Mouse (Mus musculus): ENCODE data around the gene Hecw2. TPM values are rescaled to one million over a fixed set of nuclear protein-coding genes. Genes with fewer than 3 reads are reported as not detected.

Hecw2 gene
- polyA plus RNA-seq, 2 experiments = 2.2 to 2.8 TPM

DNA sequence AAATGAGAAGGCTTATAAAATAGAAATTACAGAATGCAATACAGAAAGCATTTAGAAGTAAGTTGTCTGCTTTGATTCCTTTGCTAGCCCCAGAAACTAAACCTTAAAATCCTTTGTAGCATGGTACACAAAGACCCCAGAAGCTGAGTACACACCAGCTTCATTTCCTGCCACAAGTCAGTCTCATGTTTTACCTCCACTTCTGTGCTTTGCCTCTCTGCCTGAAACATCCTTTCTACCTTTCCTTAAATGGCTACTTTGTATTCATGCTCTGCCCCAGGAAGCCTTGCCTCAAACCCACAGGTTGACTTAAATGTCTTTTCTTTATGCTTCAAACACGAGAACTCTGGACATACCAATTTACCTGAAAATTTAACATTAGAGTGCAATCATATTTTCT, 413.7 kb downstream of the Hecw2 start:
- Histone ChIP-seq H3K36me3 (ENCODE audit: control insufficient read depth, insufficient read depth, low read length) (no peaks in the 10 kb centered on the region), H3K4me3 (replicated peaks; ENCODE audit: low read length) (no peak overlapping the region), H3K4me2 (replicated peaks; ENCODE audit: low read depth, low read length, severe bottlenecking) (no peak overlapping the region), H3K27me3 (ENCODE audit: control insufficient read depth, insufficient read depth, low read length) (no peaks in the 10 kb centered on the region), H3K4me1 (ENCODE audit: control insufficient read depth, insufficient read depth, low read length) (no peaks in the 10 kb centered on the region; the same call in 1 of the 2 replicates), H3K27ac (replicated peaks; ENCODE audit: low read depth, low read length) (no peak overlapping the region), H3K9me3 (ENCODE audit: control insufficient read depth, low read length) (no peaks in the 10 kb centered on the region), H3K9ac (ENCODE audit: low read depth, low read length, severe bottlenecking) (no peak overlapping the region)
- no peak for TF ChIP-seq POLR2A (IDR thresholded peaks at IDR 0.05; ENCODE audit: borderline replicate concordance, extremely low read depth, insufficient read depth, insufficient read length)
- DNase-seq (ENCODE audit: low spot score) (no peak), ATAC-seq (ENCODE audit: low FRiP score, low read depth) (no peak)
- 80% methylated on average over 1 of the region's 1 CpGs for WGBS

DNA sequence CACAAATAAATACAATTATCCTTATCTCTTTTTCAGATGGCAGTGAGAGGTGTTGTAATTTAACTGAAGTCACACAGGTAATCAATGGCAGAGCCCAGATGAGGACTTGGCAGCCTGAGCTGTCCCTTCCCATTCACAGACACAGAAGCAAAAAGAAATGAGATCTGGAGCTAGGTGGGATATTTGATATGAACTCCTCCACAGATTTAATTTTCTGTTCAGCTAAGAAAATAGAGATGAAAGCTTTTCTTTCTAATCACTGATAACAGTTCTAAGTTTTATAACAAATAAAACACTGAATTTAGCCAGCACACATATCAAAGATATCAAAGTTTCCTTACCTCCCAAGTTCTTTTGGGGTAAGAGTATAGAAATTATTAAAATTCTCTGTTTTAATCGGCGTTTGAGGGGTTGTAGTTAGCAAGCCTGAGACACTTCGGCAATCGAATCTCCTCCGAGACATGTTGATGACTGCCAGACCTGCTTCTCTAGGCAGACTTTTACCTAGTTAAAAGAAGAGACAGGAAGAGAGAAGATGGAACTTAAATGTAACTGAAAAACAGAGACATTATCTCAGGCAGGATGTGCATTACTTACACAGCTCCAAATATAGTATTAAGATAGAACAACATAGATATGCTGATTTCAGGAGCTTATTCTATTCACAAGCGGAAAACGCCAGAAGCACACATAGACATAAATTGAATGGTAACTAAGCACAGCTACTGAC, 418.6 kb downstream of the Hecw2 start:
- H3K4me2 ChIP-seq (replicated peaks; ENCODE audit: low read depth, low read length, severe bottlenecking) = no peak overlapping the region
- H3K4me3 ChIP-seq (replicated peaks; ENCODE audit: low read length) = no peak overlapping the region
- no peak for DNase-seq (ENCODE audit: low spot score)
- H3K4me1 ChIP-seq (ENCODE audit: control insufficient read depth, insufficient read depth, low read length) = peaks cover 3% of the 10 kb centered on the region; the same call in 1 of the 2 replicates
- H3K27me3 ChIP-seq (ENCODE audit: control insufficient read depth, insufficient read depth, low read length) = no peaks in the 10 kb centered on the region
- no peaks in the 10 kb centered on the region for H3K9me3 ChIP-seq (ENCODE audit: control insufficient read depth, low read length)
- TF ChIP-seq POLR2A (IDR thresholded peaks at IDR 0.05; ENCODE audit: borderline replicate concordance, extremely low read depth, insufficient read depth, insufficient read length) = no peak
- ATAC-seq (ENCODE audit: low FRiP score, low read depth) = no peak
- no peak overlapping the region for H3K9ac ChIP-seq (ENCODE audit: low read depth, low read length, severe bottlenecking)
- 89% methylated on average over 7 of the region's 7 CpGs for WGBS
- H3K36me3 ChIP-seq (ENCODE audit: control insufficient read depth, insufficient read depth, low read length) = no peaks in the 10 kb centered on the region
- H3K27ac ChIP-seq (replicated peaks; ENCODE audit: low read depth, low read length) = no peak overlapping the region

GRCm38 (mm10) chr1:53775545-53775944, 419.4 kb downstream of the Hecw2 start:
- Histone ChIP-seq H3K27me3 (ENCODE audit: control insufficient read depth, insufficient read depth, low read length) (no peaks in the 10 kb centered on the region), H3K4me3 (replicated peaks; ENCODE audit: low read length) (no peak overlapping the region), H3K27ac (replicated peaks; ENCODE audit: low read depth, low read length) (no peak overlapping the region), H3K9me3 (ENCODE audit: control insufficient read depth, low read length) (no peaks in the 10 kb centered on the region), H3K4me1 (ENCODE audit: control insufficient read depth, insufficient read depth, low read length) (peaks cover 3% of the 10 kb centered on the region; the same call in 1 of the 2 replicates), H3K9ac (ENCODE audit: low read depth, low read length, severe bottlenecking) (no peak overlapping the region), H3K4me2 (replicated peaks; ENCODE audit: low read depth, low read length, severe bottlenecking) (no peak overlapping the region), H3K36me3 (ENCODE audit: control insufficient read depth, insufficient read depth, low read length) (peaks cover 3% of the 10 kb centered on the region; the same call in 1 of the 2 replicates)
- ATAC-seq (ENCODE audit: low FRiP score, low read depth) = no peak
- 95% methylated on average over 2 of the region's 2 CpGs for WGBS
- no peak for TF ChIP-seq POLR2A (IDR thresholded peaks at IDR 0.05; ENCODE audit: borderline replicate concordance, extremely low read depth, insufficient read depth, insufficient read length)
- DNase-seq (ENCODE audit: low spot score) = no peak

- Histone ChIP-seq H3K4me2 (replicated peaks; ENCODE audit: low read depth, low read length, severe bottlenecking) (no peak overlapping the region), H3K27me3 (ENCODE audit: control insufficient read depth, insufficient read depth, low read length) (no peaks in the 10 kb centered on the region), H3K4me3 (replicated peaks; ENCODE audit: low read length) (no peak overlapping the region), H3K9ac (ENCODE audit: low read depth, low read length, severe bottlenecking) (no peak overlapping the region), H3K36me3 (ENCODE audit: control insufficient read depth, insufficient read depth, low read length) (peaks cover 7% of the 10 kb centered on the region; the same call in 1 of the 2 replicates), H3K4me1 (ENCODE audit: control insufficient read depth, insufficient read depth, low read length) (peaks cover 3% of the 10 kb centered on the region; the same call in 1 of the 2 replicates), H3K9me3 (ENCODE audit: control insufficient read depth, low read length) (no peaks in the 10 kb centered on the region), H3K27ac (replicated peaks; ENCODE audit: low read depth, low read length) (no peak overlapping the region)
- WGBS = 86% methylated on average over 6 of the region's 6 CpGs
- no peak for TF ChIP-seq POLR2A (IDR thresholded peaks at IDR 0.05; ENCODE audit: borderline replicate concordance, extremely low read depth, insufficient read depth, insufficient read length)
- no peak for DNase-seq (ENCODE audit: low spot score)
- no peak for ATAC-seq (ENCODE audit: low FRiP score, low read depth)
These were observed 419.9 kb downstream of the Hecw2 start for GRCm38 (mm10) chr1:53775036-53775435.

DNA sequence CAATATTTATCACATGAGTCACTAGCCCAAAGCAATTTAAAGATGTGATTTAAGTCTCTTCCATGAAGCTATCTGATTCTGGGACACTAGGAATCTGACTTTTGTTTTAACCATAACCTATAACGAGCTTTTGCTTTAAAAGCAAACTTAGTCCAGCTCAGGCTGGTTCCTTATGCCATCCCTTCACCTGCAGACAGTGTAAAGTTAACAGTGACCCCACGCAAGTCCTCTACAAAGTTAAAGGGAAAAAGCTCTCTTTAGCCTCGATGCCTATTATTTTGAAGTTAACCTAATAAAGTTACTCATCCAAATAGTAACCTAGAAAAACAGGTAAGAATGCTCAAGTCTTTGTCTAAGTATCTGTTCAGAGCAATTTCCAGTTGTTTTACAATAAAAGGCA, 420.4 kb downstream of the Hecw2 start:
- no peak overlapping the region for H3K4me2 ChIP-seq (replicated peaks; ENCODE audit: low read depth, low read length, severe bottlenecking)
- no peak overlapping the region for H3K9ac ChIP-seq (ENCODE audit: low read depth, low read length, severe bottlenecking)
- peaks cover 3% of the 10 kb centered on the region; the same call in 1 of the 2 replicates for H3K4me1 ChIP-seq (ENCODE audit: control insufficient read depth, insufficient read depth, low read length)
- no peaks in the 10 kb centered on the region for H3K9me3 ChIP-seq (ENCODE audit: control insufficient read depth, low read length)
- TF ChIP-seq POLR2A (IDR thresholded peaks at IDR 0.05; ENCODE audit: borderline replicate concordance, extremely low read depth, insufficient read depth, insufficient read length) = no peak
- 73% methylated on average over 3 of the region's 3 CpGs for WGBS
- H3K27ac ChIP-seq (replicated peaks; ENCODE audit: low read depth, low read length) = no peak overlapping the region
- H3K27me3 ChIP-seq (ENCODE audit: control insufficient read depth, insufficient read depth, low read length) = no peaks in the 10 kb centered on the region
- H3K4me3 ChIP-seq (replicated peaks; ENCODE audit: low read length) = no peak overlapping the region
- peaks cover 7% of the 10 kb centered on the region; the same call in 1 of the 2 replicates for H3K36me3 ChIP-seq (ENCODE audit: control insufficient read depth, insufficient read depth, low read length)
- no peak for DNase-seq (ENCODE audit: low spot score)
- no peak for ATAC-seq (ENCODE audit: low FRiP score, low read depth)

All from limb, embryonic 14.5 days (tissue).